Mouse (Mus musculus): ENCODE data around the gene Shprh.

DNA sequence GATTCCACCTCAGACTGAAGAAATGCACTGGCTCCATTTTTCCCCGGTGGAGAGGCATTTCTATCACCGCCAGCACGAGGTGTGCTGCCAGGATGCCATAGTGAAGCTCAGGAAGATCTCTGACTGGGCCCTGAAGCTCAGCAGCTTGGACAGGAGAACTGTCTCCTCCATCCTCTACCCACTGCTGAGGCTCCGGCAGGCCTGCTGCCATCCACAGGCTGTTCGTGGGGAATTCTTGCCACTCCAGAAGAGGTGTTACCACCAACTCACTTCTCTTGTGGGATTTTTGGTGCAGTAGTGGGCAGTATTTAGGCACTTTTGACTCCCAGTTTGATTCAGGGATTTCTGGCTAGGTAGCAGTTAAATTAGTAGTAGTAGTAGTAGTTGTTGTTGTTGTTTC is 21.0 kb downstream of the Shprh start:
- TF ChIP-seq POLR2A (IDR thresholded peaks at IDR 0.05; ENCODE audit: borderline replicate concordance, control insufficient read depth, low read depth, low read length): no peak
- no peak for TF ChIP-seq CTCF (IDR thresholded peaks at IDR 0.05; ENCODE audit: control insufficient read depth, insufficient read depth, low read length)
